Mouse (Mus musculus) limb, embryonic 13.5 days (tissue): ENCODE data around the gene Slc35e1. TPM values are rescaled to one million over a fixed set of nuclear protein-coding genes. Genes with fewer than 3 reads are reported as not detected.

Experiments used
- ATAC-seq: fragments of 200-750 bp; cut with Nextera tagmentation; 2 replicates; pipeline ENCODE4 v1.8.0; 2017; ENCODE audit warnings: low read depth, moderate number of reproducible peaks, moderate TSS enrichment; ENCODE audit not compliant: low FRiP score
- H3K27ac ChIP-seq: fragments of 300-500 bp; sonication (generic); 2 replicates; pipeline ENCODE4 v1.5.1; 2015; ENCODE audit warnings: inconsistent platforms, mild to moderate bottlenecking, moderate library complexity
- H3K27me3 ChIP-seq: fragments of 300-500 bp; sonication (generic); 2 replicates; pipeline ENCODE4 v1.6.1; 2015; ENCODE audit warnings: mild to moderate bottlenecking, inconsistent platforms
- H3K36me3 ChIP-seq: fragments of 300-500 bp; sonication (generic); 2 replicates; pipeline ENCODE4 v1.6.1; 2015; ENCODE audit warnings: inconsistent platforms, mild to moderate bottlenecking, moderate library complexity
- H3K4me1 ChIP-seq: fragments of 300-500 bp; sonication (generic); 2 replicates; pipeline ENCODE4 v1.6.1; 2015; ENCODE audit warnings: inconsistent platforms
- H3K4me2 ChIP-seq: fragments of 300-500 bp; sonication (generic); replicated peaks from 2 replicates; pipeline ENCODE4 v1.6.1; 2015; ENCODE audit warnings: inconsistent platforms, mild to moderate bottlenecking, moderate library complexity
- H3K4me3 ChIP-seq: fragments of 300-500 bp; sonication (generic); 2 replicates; pipeline ENCODE4 v1.5.1; 2015; ENCODE audit warnings: moderate library complexity, mild to moderate bottlenecking, inconsistent platforms
- H3K9ac ChIP-seq: fragments of 300-500 bp; sonication (generic); 2 replicates; pipeline ENCODE4 v1.6.1; 2015; ENCODE audit warnings: mild to moderate bottlenecking, inconsistent platforms
- H3K9me3 ChIP-seq: fragments of 300-500 bp; sonication (generic); 2 replicates; pipeline ENCODE4 v1.6.1; 2016; ENCODE audit warnings: inconsistent platforms
- WGBS: fragments of 180-500 bp; shearing (Covaris S2); methylation state at CpG from one replicate; pipeline ENCODE4 v1.1.7; 2015; 5-methylcytosine and 5-hydroxymethylcytosine counted together
- polyA plus RNA-seq: library from polyadenylated mRNA; unstranded; fragments of >200 nt; fragmentation: Nextera tagmentation; extraction: Ambion mirVana; gene quantifications from 2 replicates; pipeline ENCODE4 v1.2.1, GENCODE M21; 2015

The Slc35e1 gene
- polyA plus RNA-seq, 1 experiment from 2014 or later: 21.8 TPM

- H3K4me3 ChIP-seq: no peak overlapping the region
- H3K36me3 ChIP-seq: peaks cover 53% of the 10 kb centered on the region
- ATAC-seq: no peak
Observed at GRCm38 (mm10) chr8:72499521-72500284, 7.3 kb upstream of the Slc35e1 start.

GRCm38 (mm10) chr8:72498527-72498926 is 6.1 kb upstream of the Slc35e1 start:
- Histone ChIP-seq H3K4me1 (peaks cover 16% of the 10 kb centered on the region), H3K36me3 (peaks cover 49% of the 10 kb centered on the region), H3K27ac (no peak overlapping the region), H3K9ac (no peak overlapping the region), H3K27me3 (no peaks in the 10 kb centered on the region), H3K4me3 (no peak overlapping the region), H3K4me2 (no peak overlapping the region), H3K9me3 (no peaks in the 10 kb centered on the region)
- ATAC-seq: no peak
- 91% methylated on average over 4 of the region's 4 CpGs for WGBS

More at GRCm38 (mm10) chr8:72499521-72500284, 7.3 kb upstream of the Slc35e1 start:
- no peaks in the 10 kb centered on the region for H3K9me3 ChIP-seq
- no peak overlapping the region for H3K4me2 ChIP-seq
- WGBS: 82% methylated on average over 2 of the region's 2 CpGs
- H3K4me1 ChIP-seq: peaks cover 12% of the 10 kb centered on the region; the same call in 1 of the 2 replicates
- H3K27me3 ChIP-seq: no peaks in the 10 kb centered on the region
- no peak overlapping the region for H3K9ac ChIP-seq
- no peak overlapping the region for H3K27ac ChIP-seq

- 82% methylated on average over 1 of the region's 1 CpGs for WGBS
- Histone ChIP-seq H3K9ac (no peak overlapping the region), H3K27me3 (no peaks in the 10 kb centered on the region), H3K27ac (no peak overlapping the region; the same call in 1 of the 2 replicates), H3K36me3 (peaks cover 46% of the 10 kb centered on the region), H3K4me2 (no peak overlapping the region), H3K4me3 (no peak overlapping the region), H3K9me3 (no peaks in the 10 kb centered on the region), H3K4me1 (peaks cover 14% of the 10 kb centered on the region)
- ATAC-seq: no peak
Observed at GRCm38 (mm10) chr8:72497911-72498310, 5.5 kb upstream of the Slc35e1 start.

- Histone ChIP-seq H3K4me2 (no peak overlapping the region), H3K36me3 (peaks cover 39% of the 10 kb centered on the region), H3K27me3 (no peaks in the 10 kb centered on the region), H3K4me1 (peaks cover 20% of the 10 kb centered on the region), H3K9ac (no peak overlapping the region), H3K4me3 (no peak overlapping the region), H3K27ac (no peak overlapping the region), H3K9me3 (no peaks in the 10 kb centered on the region)
- no peak for ATAC-seq
- WGBS: 94% methylated on average over 19 of the region's 19 CpGs
Observed at GRCm38 (mm10) chr8:72496217-72496616, 3.8 kb upstream of the Slc35e1 start.

- no peak overlapping the region for H3K4me3 ChIP-seq
- no peaks in the 10 kb centered on the region for H3K9me3 ChIP-seq
- H3K27me3 ChIP-seq: no peaks in the 10 kb centered on the region
- peaks cover 26% of the 10 kb centered on the region for H3K4me1 ChIP-seq
- H3K9ac ChIP-seq: no peak overlapping the region
- no peak overlapping the region for H3K27ac ChIP-seq
- no peak for ATAC-seq
- H3K4me2 ChIP-seq: no peak overlapping the region
- peaks cover 37% of the 10 kb centered on the region for H3K36me3 ChIP-seq
- 85% methylated on average over 23 of the region's 23 CpGs for WGBS
Observed at GRCm38 (mm10) chr8:72495411-72496111, 3.1 kb upstream of the Slc35e1 start.

GRCm38 (mm10) chr8:72493381-72493780 is 967 bp upstream of the Slc35e1 start:
- no peaks in the 10 kb centered on the region for H3K27me3 ChIP-seq
- H3K4me2 ChIP-seq: peak overlapping the region; percentile 90
- peak overlapping the region; percentile 52; the same call in 1 of the 2 replicates for H3K27ac ChIP-seq
- H3K36me3 ChIP-seq: peaks cover 51% of the 10 kb centered on the region
- no peaks in the 10 kb centered on the region for H3K9me3 ChIP-seq
- 13% methylated on average over 8 of the region's 8 CpGs for WGBS
- peak overlapping the region; percentile 67 for H3K9ac ChIP-seq
- peaks cover 31% of the 10 kb centered on the region for H3K4me1 ChIP-seq
- peak overlapping the region; percentile 93 for H3K4me3 ChIP-seq
- ATAC-seq: no peak

- ATAC-seq: peak; percentile 98
- under 1% methylated on average over 50 of the region's 56 CpGs for WGBS
- no peaks in the 10 kb centered on the region for H3K9me3 ChIP-seq
- H3K27ac ChIP-seq: peak overlapping the region; percentile 52; the same call in 1 of the 2 replicates
- peak overlapping the region; percentile 93 for H3K4me3 ChIP-seq
- H3K4me1 ChIP-seq: peaks cover 31% of the 10 kb centered on the region
- H3K27me3 ChIP-seq: no peaks in the 10 kb centered on the region
- H3K9ac ChIP-seq: peak overlapping the region; percentile 92
- peak overlapping the region; percentile 94 for H3K4me2 ChIP-seq
- H3K36me3 ChIP-seq: peaks cover 58% of the 10 kb centered on the region
Observed at GRCm38 (mm10) chr8:72492622-72493081, 238 bp upstream of the Slc35e1 start.

GRCm38 (mm10) chr8:72491017-72491416 is 1.4 kb downstream of the Slc35e1 start:
- peaks cover 59% of the 10 kb centered on the region for H3K36me3 ChIP-seq
- 89% methylated on average over 2 of the region's 2 CpGs for WGBS
- no peaks in the 10 kb centered on the region for H3K9me3 ChIP-seq
- ATAC-seq: no peak
- H3K9ac ChIP-seq: peak overlapping the region; percentile 92
- H3K27me3 ChIP-seq: no peaks in the 10 kb centered on the region
- no peak overlapping the region for H3K27ac ChIP-seq
- peaks cover 31% of the 10 kb centered on the region for H3K4me1 ChIP-seq
- peak overlapping the region; percentile 94 for H3K4me2 ChIP-seq
- peak overlapping the region; percentile 93 for H3K4me3 ChIP-seq

- Histone ChIP-seq H3K27ac (no peak overlapping the region), H3K9me3 (no peaks in the 10 kb centered on the region), H3K4me3 (no peak overlapping the region), H3K9ac (no peak overlapping the region), H3K36me3 (peaks cover 81% of the 10 kb centered on the region), H3K4me2 (no peak overlapping the region), H3K27me3 (no peaks in the 10 kb centered on the region), H3K4me1 (peaks cover 17% of the 10 kb centered on the region)
- no peak for ATAC-seq
Observed at GRCm38 (mm10) chr8:72487014-72487413, 5.4 kb downstream of the Slc35e1 start.

- H3K27ac ChIP-seq: no peak overlapping the region
- H3K4me3 ChIP-seq: no peak overlapping the region
- H3K4me1 ChIP-seq: peaks cover 6% of the 10 kb centered on the region
- H3K9me3 ChIP-seq: no peaks in the 10 kb centered on the region
- no peaks in the 10 kb centered on the region for H3K27me3 ChIP-seq
- no peak overlapping the region for H3K9ac ChIP-seq
- H3K36me3 ChIP-seq: peaks cover 94% of the 10 kb centered on the region
- 79% methylated on average over 6 of the region's 6 CpGs for WGBS
- H3K4me2 ChIP-seq: no peak overlapping the region
- no peak for ATAC-seq
Observed at GRCm38 (mm10) chr8:72485456-72486199, 6.8 kb downstream of the Slc35e1 start.

- no peaks in the 10 kb centered on the region for H3K27me3 ChIP-seq
- peak; percentile 96 for ATAC-seq
- peak within 1 kb of the TSS; percentile 88 for H3K27ac ChIP-seq
- peaks cover 51% of the 10 kb centered on the region for H3K36me3 ChIP-seq
- H3K4me1 ChIP-seq: peaks cover 20% of the 10 kb centered on the region
- H3K9me3 ChIP-seq: no peaks in the 10 kb centered on the region
- H3K9ac ChIP-seq: peak within 1 kb of the TSS; percentile 91
- whole genome bisulfite sequencing: under 1% methylated on average over 80 of the region's 80 CpGs
- H3K4me2 ChIP-seq: peak within 1 kb of the TSS; percentile 99
- peak within 1 kb of the TSS; percentile 94 for H3K4me3 ChIP-seq
Observed at GRCm38 (mm10) chr8:72474826-72475546, 17.4 kb downstream of the Slc35e1 start, which contains the start of gene Cherp. Cherp (minus strand) TSS chr8:72475226.
